Mouse (Mus musculus) spleen, postnatal 14 days (tissue): ENCODE results near the gene Orm2.
A peak's percentile ranks its signal among the peaks of the same experiment; 100 is the strongest.

ENCODE experiments used
- DNase-seq, 2 experiments: peaks; one replicate each; pipeline ENCODE4 v3.0.0; 2021 to 2022; ENCODE audit warnings: low spot score in 2 of 2

The Orm2 gene

DNA sequence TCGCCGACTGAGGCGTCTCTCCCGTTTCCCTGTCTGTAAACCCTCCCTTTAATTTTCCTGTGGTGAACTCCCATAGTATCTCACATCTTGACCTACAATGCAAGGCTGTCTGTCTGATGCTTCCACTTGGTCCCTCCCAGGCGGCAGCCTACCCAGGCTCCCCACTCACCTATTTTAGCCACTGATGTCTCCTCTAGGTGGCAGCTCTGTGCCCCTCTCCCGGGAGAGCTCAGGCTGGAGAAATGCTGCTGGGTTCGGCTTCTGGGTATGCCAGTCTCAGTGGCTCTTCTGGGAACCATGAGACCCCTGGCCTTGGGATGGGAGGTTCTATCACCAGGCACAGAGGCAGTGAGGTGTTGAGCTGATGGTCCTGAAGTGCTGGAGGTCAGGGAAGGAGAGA is 15.2 kb downstream of the Orm2 start:
- no peak for DNase-seq

DNA sequence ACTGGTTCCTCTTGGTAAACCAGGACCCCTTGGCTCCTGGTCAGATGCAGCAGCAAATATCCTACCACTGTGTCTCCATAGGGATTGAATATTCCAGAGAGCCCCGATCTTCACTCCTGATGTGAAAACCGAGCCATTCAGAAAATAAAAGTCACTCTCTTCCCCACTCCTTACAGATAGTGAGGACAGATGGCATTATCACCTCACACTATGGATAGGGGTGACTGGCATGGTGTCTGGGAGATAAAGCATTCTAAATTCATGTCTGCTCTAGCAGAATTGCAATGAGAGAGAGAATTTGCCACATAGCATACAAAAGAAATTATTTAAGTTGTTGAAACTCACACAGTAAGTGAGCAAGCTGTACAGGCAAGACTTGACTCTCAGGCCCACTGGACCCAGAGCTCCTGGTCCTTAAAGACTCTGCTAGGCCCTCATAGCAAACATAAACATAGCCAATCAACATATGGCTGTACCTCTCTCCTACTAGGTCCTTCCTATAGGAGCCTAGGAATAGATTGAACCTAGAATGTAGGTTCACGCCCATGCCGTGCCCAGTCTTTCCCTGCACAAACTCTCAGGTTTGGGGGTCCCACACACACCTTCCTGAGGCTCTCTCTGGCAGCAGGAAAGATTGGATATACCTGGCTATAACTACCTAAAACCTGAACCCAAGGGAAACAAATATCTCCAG is 20.6 kb downstream of the Orm2 start:
- no peak for DNase-seq

DNA sequence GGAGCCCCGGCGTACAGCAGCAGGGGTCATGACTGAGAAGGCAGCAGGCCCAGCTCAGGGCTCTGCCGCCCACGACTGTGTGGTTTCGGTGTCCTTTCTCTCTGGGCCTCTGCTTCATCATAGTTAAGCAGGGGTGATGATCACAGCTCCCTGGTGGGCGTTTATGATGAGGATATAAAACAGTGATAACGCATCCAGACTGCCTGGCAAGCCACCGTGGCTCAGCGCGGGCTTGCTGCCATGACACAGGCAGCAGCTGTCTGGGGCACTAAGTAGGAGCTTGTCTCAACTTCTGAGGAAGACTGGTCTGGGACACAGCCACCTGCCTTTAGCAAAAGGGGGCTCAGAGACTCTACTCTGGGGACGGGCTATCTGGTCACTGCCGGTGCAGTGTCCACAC is 21.2 kb downstream of the Orm2 start:
- no peak for DNase-seq

DNA sequence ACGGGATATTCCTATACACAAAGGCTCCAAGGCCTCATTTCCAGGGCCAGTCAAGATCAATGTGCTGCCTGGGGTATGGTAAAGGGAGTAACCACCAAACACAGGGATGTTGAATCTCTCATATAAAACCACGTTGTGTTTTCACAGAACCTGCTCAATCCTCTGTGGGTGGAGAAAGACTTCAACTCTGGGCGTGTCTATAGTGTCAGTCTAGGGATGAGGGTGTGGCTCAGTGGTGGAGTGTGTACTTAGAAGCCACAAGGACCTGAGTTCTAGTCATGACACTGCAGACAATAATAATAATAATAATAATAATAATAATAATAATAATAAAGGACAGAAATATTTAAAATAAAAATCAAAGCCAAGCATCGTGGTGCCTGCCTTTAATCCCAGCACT is 22.0 kb downstream of the Orm2 start:
- no peak for DNase-seq

DNA sequence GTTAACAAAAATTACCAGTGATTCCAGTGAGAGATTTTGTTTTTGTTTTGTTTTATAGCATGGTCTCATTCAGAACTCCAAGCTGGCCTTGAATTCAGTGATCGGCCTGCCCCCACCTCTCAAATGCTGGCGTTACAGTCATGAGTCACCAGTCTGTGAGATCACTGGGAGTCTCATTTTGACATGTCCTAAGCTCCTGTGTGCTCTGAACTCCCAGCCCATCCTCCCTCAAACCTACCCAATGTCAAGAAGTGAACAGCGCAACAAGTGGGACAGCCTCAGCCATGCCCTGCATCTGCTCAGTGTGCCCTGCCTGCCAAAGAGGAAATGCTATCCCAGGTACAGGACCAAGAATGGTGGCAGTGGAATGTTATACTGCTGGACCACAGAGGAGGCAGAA is 23.0 kb downstream of the Orm2 start:
- DNase-seq, result no peak

DNA sequence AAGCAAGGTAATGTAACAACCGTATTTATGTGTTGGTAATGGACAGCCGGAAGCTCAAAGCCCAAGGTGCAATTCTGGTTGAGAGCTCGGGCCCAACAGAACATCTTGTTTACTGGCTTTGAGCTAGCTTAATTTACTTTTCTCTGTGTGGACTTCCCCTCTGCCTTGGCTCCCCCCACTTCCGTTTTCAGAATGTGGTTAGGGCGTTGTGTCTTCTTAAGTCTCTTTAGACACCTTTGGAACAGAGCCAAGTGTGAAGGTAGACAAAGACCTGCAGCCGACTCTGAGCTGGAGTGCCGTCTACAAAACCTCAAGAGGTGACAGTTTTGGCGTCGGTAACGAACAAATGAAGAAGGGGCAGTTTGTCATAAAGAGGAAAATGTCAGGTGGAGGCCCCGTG is 23.5 kb downstream of the Orm2 start:
- peak in 1 of 2 experiments; percentile 55 for DNase-seq

DNA sequence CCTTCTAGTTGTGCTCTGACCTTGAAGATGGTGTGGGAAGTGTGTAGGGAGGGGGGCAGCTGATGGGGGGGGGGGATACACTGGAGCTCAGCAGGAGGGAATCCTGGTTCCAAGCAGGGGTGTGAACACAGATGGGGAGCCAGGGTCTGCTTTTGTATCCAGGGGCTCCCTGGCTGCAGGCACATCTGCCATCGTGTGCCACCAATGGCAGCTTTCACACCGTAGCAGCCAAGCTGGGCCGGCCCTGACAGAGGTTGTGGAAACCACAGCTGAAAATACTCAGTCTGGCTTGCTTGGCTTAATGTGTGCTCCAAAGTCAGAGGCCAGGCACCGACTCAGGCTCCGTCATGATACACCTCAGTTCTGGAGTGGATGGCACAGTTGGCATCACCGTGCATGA is 25.8 kb downstream of the Orm2 start:
- DNase-seq, result no peak

DNA sequence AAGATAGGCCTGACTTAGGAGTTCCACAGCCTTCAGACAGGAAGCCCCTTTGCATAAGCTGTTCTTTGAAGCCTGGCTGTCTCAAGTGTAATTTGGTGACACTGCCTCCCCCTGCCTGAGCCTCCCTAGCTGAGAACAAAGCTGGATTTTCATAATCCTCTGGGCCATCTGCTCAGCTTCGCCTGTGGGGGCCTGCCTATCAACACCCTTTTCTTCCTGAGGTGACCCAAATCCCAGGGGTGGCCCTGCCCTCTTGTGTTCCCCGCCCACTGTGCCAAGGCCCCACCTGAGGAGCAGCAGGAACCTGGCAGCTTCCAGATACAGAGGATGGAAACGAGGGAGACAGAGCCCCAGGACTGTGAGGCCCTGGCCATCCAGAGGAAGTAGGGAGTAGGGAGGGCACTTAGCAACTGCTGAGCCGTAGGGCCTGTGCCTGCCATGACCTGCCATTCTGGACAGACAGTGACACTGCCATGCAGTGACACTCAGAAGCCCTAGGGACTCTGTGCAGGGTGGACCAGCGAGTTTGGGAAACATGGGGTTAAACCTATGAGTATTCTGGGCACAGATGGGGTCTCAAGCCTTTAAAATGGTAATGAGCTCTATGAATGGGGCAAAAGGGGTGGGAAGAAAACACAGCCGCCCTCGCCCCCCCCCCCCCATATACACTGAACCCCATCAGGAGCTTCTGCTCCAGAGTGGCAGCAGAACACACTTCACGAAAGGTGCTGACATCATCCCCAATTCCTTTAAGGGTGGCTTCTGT is 27.1 kb downstream of the Orm2 start:
- no peak for DNase-seq

DNA sequence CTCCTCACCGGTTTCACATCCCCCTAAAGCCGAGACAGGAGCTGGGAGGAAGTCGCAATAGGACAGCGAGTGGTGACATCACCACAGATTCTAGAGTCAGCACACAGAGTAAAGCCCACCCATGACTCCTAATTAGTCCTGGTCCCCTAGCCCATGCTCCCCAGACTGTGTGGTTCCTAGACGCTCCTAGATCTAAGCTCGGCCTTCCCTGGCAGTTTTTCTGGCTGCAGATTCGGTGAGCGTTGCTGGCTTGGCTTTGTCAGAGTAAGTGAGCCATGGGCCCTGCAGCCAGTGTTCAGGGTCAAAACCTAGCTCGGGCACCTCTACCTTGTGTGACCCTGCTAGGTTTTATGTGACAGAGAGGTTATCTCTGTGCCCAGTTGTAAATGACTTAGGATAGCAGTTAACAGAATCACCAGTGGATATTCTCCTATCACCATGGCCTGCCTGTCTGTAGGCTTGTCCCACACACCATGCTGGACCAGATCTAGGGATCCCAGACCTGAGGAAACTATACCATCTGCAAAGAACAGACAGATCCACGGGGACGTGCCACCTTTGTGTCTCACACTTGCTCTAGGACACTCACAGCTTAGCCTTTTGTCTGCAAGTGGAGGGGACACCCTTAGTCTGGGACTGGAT is 27.8 kb downstream of the Orm2 start:
- no peak for DNase-seq

DNA sequence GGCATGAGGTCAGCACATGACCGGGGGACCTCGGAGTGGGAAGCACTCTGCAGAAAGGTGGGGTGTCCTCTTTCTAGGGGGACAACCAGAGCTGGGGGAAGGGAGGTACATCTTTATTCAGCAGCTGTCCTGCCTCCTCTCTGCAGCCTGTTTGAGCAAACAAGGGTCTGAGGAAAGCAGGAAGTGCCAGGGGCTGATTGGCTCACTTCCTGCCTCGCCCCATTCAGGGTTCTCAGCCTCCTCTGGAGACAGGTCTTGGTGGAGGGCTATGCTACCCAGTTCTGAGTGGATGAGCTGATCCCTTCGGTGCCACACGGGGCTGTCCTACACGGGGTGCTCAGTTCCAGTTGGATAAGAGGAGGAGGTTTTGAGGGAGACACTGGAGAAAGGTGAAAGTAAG is 29.1 kb downstream of the Orm2 start:
- no peak for DNase-seq

DNA sequence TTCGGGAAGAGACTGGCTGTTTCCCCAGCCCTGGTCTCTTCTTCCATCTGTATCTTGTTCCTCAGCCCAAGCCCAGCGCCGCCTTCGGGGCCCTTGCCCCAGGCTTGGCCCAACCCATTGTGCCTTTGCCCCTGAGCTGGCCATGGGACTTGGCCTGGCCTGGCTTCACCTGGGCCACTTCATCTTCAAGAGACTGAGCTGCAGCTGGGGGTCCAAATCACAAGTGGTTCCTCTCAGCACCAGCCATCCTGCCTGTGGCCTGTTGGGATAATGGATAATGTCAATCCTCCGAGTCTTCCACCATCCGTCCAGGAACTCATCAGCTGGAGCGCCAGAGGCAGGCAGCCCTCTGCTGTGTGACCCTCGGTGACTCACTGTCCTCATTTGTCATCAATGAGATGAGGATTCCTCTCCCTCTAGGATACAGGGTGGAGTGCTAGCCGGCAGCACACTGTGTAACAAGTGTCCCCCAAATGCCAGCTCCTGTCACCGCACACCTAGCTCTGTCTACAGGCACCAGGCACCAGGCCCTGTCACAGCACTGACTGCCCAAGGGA is 35.8 kb downstream of the Orm2 start:
- no peak for DNase-seq

DNA sequence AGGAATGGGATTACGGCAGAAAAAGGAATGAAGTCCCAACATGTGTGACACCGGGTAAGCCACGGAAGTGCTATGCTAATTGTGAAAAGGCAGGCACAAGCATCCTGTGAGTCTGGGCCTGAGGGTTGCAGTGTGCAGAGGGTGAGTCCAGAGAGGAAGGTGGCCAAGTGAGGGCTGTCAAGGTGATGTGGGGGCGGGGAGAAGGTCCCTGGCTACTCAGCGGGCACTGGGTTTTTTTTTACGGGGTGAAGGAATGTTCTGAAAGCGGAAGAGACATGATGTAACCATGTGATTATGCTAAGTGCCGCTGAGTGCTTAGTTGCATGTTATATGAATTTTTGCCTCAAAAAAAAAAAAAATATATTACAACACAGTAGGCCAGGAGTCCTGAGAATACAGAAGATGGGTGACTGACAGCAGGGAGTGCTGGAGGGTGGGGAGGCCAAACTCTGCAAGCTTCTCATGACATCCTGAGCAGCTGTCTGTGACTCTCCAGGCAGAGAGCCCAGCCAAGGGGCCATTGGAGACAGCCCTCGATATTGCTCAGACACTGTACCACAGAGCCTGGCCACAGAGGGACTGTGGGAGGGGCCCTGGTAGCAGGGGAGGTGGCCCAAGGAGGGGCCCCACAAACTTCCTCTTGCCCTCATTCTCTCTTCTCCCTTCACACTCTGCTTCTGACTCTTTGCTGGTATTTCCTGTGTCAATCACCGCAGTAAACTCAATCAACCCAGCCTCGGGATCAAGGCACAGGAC is 36.8 kb downstream of the Orm2 start:
- peak in 1 of 2 experiments; percentile 54 for DNase-seq

DNA sequence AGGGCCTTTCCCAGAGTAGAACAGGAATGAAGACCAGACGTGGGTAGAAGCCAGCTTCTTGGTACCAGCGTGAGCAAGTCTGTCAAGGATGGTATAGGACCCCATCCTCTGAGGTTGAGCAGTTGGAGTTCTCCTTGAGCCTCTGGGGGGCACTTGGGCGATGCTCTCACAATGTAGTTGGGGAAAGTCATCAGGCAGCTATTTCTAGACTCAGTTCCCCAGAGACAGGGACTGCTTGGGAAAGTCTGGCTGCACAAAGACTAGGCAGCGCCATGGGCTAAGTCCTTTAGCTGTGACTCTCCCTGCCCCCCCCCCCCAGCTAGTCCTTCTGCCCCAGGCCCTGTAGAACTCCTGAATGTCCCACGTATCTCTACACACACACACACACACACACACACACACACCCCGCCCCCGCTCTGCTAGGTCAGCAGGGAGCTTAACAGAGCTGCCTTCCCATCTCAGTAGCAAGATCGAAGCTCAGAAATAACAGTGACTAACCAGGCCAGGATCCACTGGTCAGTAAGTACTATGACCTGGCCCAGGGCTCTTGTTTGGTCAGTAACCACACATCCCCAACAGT is 37.5 kb downstream of the Orm2 start:
- DNase-seq, result no peak

DNA sequence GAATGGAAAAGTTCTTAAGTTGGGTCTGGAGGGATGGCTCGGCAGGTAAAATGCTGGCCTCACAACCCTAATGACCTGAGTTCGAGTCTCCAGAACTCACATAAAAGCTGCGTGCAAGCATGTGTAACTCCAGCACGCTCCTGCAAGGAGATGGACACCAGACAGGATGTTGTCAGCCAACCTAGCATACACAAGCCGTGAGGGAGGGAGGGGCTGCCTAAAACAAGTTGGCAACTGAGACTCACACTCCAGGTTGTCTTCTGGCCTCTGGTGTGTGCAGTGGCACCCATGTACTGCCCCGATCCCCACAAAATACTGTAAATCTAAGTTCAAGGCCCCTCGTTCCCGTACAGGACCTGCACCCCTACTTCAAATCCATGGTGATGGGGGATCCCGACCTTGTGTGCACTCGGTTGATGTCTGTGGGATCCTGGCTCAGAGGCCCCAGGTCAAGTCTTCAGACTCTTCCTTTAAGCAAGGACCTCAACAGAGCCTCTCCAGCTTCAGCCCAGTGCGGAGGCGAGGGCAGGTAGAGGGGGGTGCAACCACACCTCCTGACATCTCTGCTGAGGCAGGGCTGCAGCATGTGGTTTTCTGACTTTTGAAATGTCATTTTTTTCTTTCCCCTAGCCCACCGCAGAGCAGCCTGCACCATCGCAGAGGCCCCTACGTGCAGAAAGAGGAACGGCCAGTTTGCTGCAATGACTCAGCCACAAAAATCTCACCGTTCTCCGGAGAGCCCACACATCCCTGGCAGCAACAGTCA is 38.5 kb downstream of the Orm2 start:
- DNase-seq, result no peak

DNA sequence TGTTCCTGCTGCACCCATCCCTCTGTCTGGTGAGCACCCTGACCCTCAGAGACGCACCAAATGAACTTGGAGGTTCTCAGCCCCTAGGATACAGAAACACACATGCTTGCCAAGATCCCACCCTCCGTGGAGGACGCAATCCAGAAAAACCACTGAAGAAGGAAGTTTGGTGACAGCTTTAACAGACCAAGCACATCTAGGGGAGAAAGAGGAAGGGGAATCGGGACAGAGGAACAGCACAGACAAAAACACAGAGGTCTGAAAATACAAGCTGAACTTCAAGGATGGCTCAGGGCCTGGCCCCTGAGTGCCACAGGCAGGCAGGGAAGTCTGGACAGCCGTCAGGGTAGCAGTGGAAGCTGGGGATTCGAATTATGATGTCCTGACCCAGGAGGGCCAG is 39.4 kb downstream of the Orm2 start:
- no peak for DNase-seq

DNA sequence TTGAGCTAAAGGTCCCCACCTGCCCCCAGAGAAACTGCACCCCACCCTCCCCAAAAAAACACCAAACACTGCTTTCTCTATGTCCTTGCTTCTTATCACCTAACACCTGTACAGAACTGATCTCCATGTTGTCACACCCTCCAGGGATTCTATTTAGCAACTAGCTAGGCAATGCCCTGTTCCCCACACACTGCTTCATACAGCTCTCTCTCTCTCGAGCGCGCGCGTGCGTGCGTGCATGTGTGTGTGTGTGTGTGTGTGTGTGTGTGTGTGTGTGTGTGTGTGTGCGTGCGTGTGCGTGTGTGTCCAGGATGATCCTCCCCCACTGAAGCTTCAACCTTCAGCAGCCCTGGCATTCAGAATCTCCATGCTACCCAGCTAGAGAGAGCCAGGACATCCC is 39.8 kb downstream of the Orm2 start:
- no peak for DNase-seq

DNA sequence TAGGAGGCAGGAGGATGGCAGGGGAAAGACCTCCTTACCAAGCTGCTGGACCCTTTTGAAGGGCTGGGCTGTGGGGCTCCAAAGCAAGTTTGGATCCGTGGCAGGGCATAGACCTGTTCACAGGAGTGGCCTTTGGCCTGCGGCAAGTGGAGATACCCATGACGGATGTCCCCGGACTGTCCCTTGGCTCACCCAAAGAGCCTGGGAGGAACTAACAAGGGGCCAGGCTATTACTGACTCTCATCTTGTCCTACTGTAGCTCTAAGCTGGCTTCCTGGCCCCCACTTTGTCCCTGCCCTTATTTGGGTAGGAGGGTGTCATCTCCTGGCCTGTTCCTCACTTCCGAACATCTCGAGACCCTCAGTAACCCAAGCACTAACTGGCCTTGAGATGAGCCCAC is 40.3 kb downstream of the Orm2 start:
- no peak for DNase-seq

DNA sequence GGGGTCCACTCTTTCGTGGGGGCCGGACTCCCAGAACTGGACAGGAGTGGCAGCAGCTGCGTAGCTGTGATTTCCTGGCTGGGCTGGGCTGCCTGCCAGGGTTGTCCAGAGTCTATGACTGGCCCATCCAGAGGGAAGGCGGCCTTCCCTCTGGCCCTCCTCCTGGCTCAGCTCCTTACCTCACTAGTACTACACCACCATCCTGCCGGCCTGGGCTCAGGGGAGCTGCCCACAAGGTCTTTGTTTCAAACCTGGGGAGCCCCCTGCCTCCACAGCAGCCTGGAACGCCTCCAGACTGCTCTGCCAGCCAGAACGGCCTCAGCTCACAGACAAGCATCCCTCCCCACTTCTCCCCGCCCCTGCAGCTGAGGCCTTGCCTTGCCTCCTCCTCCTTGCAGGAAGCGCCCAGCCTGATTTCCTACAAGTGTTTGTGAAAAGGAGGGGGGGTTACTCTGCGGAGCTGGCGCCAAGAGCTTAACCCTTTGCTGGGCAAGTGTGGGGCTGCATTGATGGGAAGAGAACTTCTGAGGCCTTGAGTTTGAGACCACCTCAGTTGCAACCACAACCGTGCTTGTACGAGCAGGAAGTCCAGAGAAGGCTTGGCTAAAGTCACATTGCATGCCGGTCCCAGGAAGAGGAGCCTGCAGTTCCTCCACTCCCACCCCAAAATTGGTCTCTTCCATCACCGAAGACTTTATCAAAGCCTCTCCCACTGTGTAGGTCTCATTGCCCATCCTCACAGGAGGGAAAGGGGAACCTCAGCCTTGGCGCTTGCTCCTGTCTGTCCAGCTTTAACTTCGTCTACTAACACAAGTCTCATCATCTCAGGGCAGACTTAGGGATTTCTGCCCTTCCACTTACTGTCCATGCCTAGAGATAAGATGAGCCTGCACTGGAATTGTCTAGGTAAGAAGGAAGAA is 41.1 kb downstream of the Orm2 start, which contains the start of gene Akna:
Akna (minus strand) TSS at position 315 of the 920 bp plus-strand sequence.
- DNase-seq, result peak; percentile 61 to 67

DNA sequence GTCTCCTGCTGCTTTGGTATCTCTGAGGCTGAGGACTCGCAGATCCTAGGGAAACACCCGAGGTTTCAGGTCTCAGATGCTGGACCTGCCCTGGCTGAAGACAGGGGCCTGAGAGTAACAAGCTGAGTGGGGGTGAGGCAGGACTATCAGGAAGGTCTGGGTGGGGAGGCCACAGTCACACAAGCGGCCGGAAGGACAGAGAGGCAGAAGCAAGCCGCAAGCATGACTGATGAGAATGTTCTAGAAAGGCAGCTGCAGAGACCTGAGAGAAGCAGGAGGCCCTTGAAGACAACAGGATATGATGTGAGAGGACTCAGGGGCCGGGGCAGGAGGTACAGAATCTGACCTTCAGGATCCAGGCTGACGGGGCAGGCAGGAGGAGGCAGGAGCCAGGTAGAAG is 42.0 kb downstream of the Orm2 start:
- DNase-seq, result peak in 1 of 2 experiments; percentile 52

DNA sequence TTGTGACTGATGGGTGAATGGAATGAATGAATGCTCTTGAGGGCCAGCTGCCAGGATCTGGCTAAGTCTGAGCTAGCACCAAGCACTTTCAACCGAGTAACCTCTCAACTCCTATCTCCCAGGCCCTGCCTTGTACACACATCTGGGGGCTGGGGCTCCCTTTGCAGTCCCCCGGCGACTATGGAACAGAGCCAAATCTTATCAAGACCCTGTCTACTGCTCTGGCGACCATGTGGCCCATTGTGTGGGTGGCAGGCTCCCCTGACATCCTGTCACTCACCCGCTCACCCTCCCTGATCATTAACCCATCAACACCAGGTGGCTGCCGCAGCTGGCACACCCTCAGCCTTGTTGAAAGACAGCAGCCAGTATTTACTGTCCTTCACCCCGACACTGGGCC is 42.8 kb downstream of the Orm2 start:
- DNase-seq, result peak; percentile 48 to 60
